Mouse (Mus musculus) layer of hippocampus, adult 2 months (tissue): ENCODE measurements around the gene P2rx6. TPM values are rescaled to one million over a fixed set of nuclear protein-coding genes. Genes with fewer than 3 reads are reported as not detected.

ENCODE experiments used
- DNase-seq, 2 experiments: peaks; one replicate each; pipeline ENCODE4 v3.0.0; 2022; ENCODE audit warnings: low spot score in 2 of 2
- H3K27ac ChIP-seq: fragments of 200-600 bp; 2 replicates; pipeline ENCODE4 v1.8.1; 2022
- H3K4me3 ChIP-seq: fragments of 200-600 bp; 2 replicates; pipeline ENCODE4 v1.8.1; 2022; ENCODE audit warnings: mild to moderate bottlenecking
- CTCF ChIP-seq: fragments of 200-600 bp; conservative IDR thresholded peaks from 2 replicates; pipeline ENCODE4 v1.8.1; 2022; ENCODE audit warnings: antibody characterized with exemption, mild to moderate bottlenecking, moderate library complexity
- total RNA-seq, 2 experiments: library from RNA; stranded (reverse); gene quantifications; 2 replicates each; pipeline ENCODE4 v1.2.3; 2021

P2rx6 gene
- total RNA-seq, 2 experiments from 2014 or later: 0.95 to 1.4 TPM

- Histone ChIP-seq H3K27ac (peak within 1 kb of the TSS; percentile 75), H3K4me3 (peak within 1 kb of the TSS; percentile 64)
- TF ChIP-seq CTCF: no peak
- peak; percentile 80 to 92 for DNase-seq
Measured at GRCm38 (mm10) chr16:17619198-17620105, 57.8 kb downstream of the P2rx6 start, which contains the start of gene Smpd4. Gene Smpd4 (plus strand): TSS chr16:17619354.

- H3K4me3 ChIP-seq: no peak overlapping the region
- no peak for DNase-seq
- H3K27ac ChIP-seq: no peak overlapping the region
- TF ChIP-seq CTCF: no peak
Measured at GRCm38 (mm10) chr16:17621936-17622335, 60.3 kb downstream of the P2rx6 start.

GRCm38 (mm10) chr16:17625488-17626268 lies 64.0 kb downstream of the P2rx6 start:
- Histone ChIP-seq H3K27ac (no peak overlapping the region), H3K4me3 (no peak overlapping the region)
- no peak for DNase-seq
- peak; percentile 78 for TF ChIP-seq CTCF

- DNase-seq: no peak
- H3K27ac ChIP-seq: no peak overlapping the region
- H3K4me3 ChIP-seq: no peak overlapping the region
- TF ChIP-seq CTCF: no peak
Measured at GRCm38 (mm10) chr16:17626269-17626555, 64.5 kb downstream of the P2rx6 start.

Other genes starting within 250 kb of the P2rx6 start
- 1 to 10 TPM in 1 of 2 experiments, under 1 TPM in 1; 0.79 to 1.4 TPM for gene Serpind1, start 230.5 kb upstream of the P2rx6 start, total RNA-seq
- 10 to 100 TPM; 19.4 to 20.6 TPM for gene Snap29, start 155.9 kb upstream of the P2rx6 start, total RNA-seq
- 100 to 1,000 TPM; 275 to 301 TPM for gene Pi4ka, start 155.6 kb upstream of the P2rx6 start, total RNA-seq
- 10 to 100 TPM; 33.5 to 37.4 TPM for gene Crkl, start 109.9 kb upstream of the P2rx6 start, total RNA-seq
- gene Aifm3, start 72.3 kb upstream of the P2rx6 start, total RNA-seq: 100 to 1,000 TPM; 112 to 116 TPM
- gene Lztr1, start 53.2 kb upstream of the P2rx6 start, total RNA-seq: 100 to 1,000 TPM; 186 to 201 TPM
- 10 to 100 TPM; 42.3 to 45.4 TPM for gene Thap7, start 30.7 kb upstream of the P2rx6 start, total RNA-seq
- gene Lrrc74b, start 638 bp upstream of the P2rx6 start, total RNA-seq: under 1 TPM; 0.36 to 0.56 TPM
- 100 to 1,000 TPM; 102 to 105 TPM for gene Slc7a4, start 21.3 kb downstream of the P2rx6 start, total RNA-seq
- gene Smpd4, start 57.5 kb downstream of the P2rx6 start, total RNA-seq: 10 to 100 TPM; 49.2 to 59.7 TPM
- 10 to 100 TPM; 38.1 to 54.2 TPM for gene Ccdc74a, start 84.6 kb downstream of the P2rx6 start, total RNA-seq
- gene Med15, start 171.0 kb downstream of the P2rx6 start, total RNA-seq: 10 to 100 TPM; 76.7 to 81.8 TPM
- 100 to 1,000 TPM; 101 TPM for gene Klhl22, start 197.7 kb downstream of the P2rx6 start, total RNA-seq
- gene Scarf2, start 235.4 kb downstream of the P2rx6 start, total RNA-seq: 1 to 10 TPM; 2.5 to 2.7 TPM